Mouse (Mus musculus) kidney, embryonic 15.5 days (tissue): ENCODE data around the gene 4922502D21Rik. TPM values are rescaled to one million over a fixed set of nuclear protein-coding genes. Genes with fewer than 3 reads are reported as not detected.
"Not testable (repeated sequence)": the region's sequence is repeated elsewhere in the genome, so short reads cannot be mapped to it uniquely, and the experiment has no call there.

Experiments
- ATAC-seq: fragments of 200-750 bp; cut with Nextera tagmentation; replicated peaks from 2 replicates; pipeline ENCODE4 v1.8.0; 2017; ENCODE audit warnings: moderate TSS enrichment; ENCODE audit not compliant: low FRiP score
- H3K27ac ChIP-seq: fragments of 300-500 bp; sonication (generic); 2 replicates; pipeline ENCODE4 v1.5.1; 2015; ENCODE audit warnings: mild to moderate bottlenecking, inconsistent platforms
- H3K27me3 ChIP-seq: fragments of 300-500 bp; sonication (generic); 2 replicates; pipeline ENCODE4 v1.6.1; 2015; ENCODE audit warnings: inconsistent platforms
- H3K36me3 ChIP-seq: fragments of 300-500 bp; sonication (generic); 2 replicates; pipeline ENCODE4 v1.6.1; 2015; ENCODE audit warnings: inconsistent platforms
- H3K4me1 ChIP-seq: fragments of 300-500 bp; sonication (generic); 2 replicates; pipeline ENCODE4 v1.6.1; 2015; ENCODE audit warnings: inconsistent platforms
- H3K4me2 ChIP-seq: fragments of 300-500 bp; sonication (generic); 2 replicates; pipeline ENCODE4 v1.6.1; 2015; ENCODE audit warnings: moderate library complexity, mild to moderate bottlenecking, inconsistent platforms
- H3K4me3 ChIP-seq: fragments of 300-500 bp; sonication (generic); replicated peaks from 2 replicates; pipeline ENCODE4 v1.5.1; 2015; ENCODE audit warnings: mild to moderate bottlenecking, inconsistent platforms
- H3K9ac ChIP-seq: fragments of 300-500 bp; sonication (generic); 2 replicates; pipeline ENCODE4 v1.6.1; 2015; ENCODE audit warnings: mild to moderate bottlenecking, inconsistent platforms
- H3K9me3 ChIP-seq: fragments of 300-500 bp; sonication (generic); replicated peaks from 2 replicates; pipeline ENCODE4 v1.6.1; 2016; ENCODE audit warnings: inconsistent platforms
- WGBS: fragments of 180-500 bp; shearing (Covaris S2); methylation state at CpG from one replicate; pipeline ENCODE4 v1.1.7; 2015; ENCODE audit warnings: mixed read lengths; 5-methylcytosine and 5-hydroxymethylcytosine counted together
- polyA plus RNA-seq: library from polyadenylated mRNA; unstranded; fragments of >200 nt; fragmentation: Nextera tagmentation; extraction: Ambion mirVana; gene quantifications from 2 replicates; pipeline ENCODE4 v1.2.1, GENCODE M21; 2015

Gene 4922502D21Rik
- polyA plus RNA-seq, 1 experiment from 2014 or later, result not detected

DNA sequence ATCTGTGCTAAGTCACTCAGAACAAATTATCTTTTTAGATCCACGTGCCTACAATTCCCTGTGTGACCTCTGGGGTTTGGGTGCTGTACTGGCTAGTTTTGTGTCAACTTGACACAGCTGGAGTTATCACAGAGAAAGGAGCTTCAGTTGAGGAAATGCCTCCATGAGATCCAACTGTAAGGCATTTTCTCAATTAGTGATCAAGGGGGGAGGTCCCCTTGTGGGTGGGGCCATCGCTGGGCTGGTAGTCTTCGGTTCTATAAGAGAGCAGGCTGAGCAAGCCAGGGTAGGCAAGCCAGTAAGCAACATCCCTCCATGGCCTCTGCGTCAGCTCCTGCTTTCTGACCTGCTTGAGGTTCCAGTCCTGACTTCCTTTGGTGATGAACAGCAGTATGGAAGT lies 10.8 kb upstream of the 4922502D21Rik start, which contains the start of gene Clec12a:
Clec12a (plus strand) TSS at position 301 of the 400 bp plus-strand sequence.
- not testable (repeated sequence) for H3K9me3 ChIP-seq, H3K27ac ChIP-seq, H3K4me1 ChIP-seq, H3K36me3 ChIP-seq, H3K9ac ChIP-seq, H3K4me2 ChIP-seq, H3K4me3 ChIP-seq, ATAC-seq, H3K27me3 ChIP-seq
- WGBS, result 76% methylated on average over 4 of the region's 4 CpGs

- Histone ChIP-seq H3K36me3 (no peaks in the 10 kb centered on the region), H3K9me3 (no peaks in the 10 kb centered on the region), H3K27ac (no peak overlapping the region), H3K4me3 (no peak overlapping the region), H3K4me2 (no peak overlapping the region), H3K9ac (no peak overlapping the region), H3K4me1 (no peaks in the 10 kb centered on the region), H3K27me3 (no peaks in the 10 kb centered on the region)
- WGBS, result 56% methylated on average over 1 of the region's 1 CpGs
- no peak for ATAC-seq
Measured at GRCm38 (mm10) chr6:129337751-129338150, 6.2 kb upstream of the 4922502D21Rik start.

DNA sequence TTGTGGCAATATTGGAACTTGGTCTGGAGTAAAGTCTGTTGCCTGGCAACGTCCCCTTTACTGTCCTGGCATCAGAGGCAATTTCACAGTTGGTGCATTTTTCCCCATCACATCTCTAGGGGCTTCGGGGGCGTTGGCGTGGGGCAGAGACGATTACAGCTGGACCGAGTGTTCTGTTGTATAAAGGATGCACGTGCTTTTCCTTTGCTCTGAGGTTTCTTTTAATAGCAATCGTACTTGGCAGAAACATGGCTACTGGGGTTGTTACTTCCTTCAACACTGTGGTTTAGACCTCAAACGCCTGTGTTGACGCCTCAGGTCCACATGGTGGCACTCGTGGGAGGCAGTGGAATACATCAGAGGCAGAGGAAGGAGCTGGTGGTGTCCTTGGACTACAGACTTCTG lies 2.1 kb upstream of the 4922502D21Rik start:
- H3K9me3 ChIP-seq, result no peaks in the 10 kb centered on the region
- 31% methylated on average over 11 of the region's 11 CpGs for WGBS
- H3K27ac ChIP-seq, result no peak overlapping the region
- no peaks in the 10 kb centered on the region for H3K27me3 ChIP-seq
- peak; percentile 88 for ATAC-seq
- H3K4me2 ChIP-seq, result peak overlapping the region; percentile 30; the same call in 1 of the 2 replicates
- H3K36me3 ChIP-seq, result no peaks in the 10 kb centered on the region
- no peak overlapping the region for H3K4me3 ChIP-seq
- H3K4me1 ChIP-seq, result 0 out of 2 replicates have a peak, but pooled peaks cover 2% of the 10 kb centered on the region
- H3K9ac ChIP-seq, result no peak overlapping the region

GRCm38 (mm10) chr6:129326568-129327150 lies 4.9 kb downstream of the 4922502D21Rik start:
- H3K36me3 ChIP-seq, result no peaks in the 10 kb centered on the region
- ATAC-seq, result no peak
- 0 out of 2 replicates have a peak, but pooled peaks cover 2% of the 10 kb centered on the region for H3K4me1 ChIP-seq
- H3K9ac ChIP-seq, result no peak overlapping the region
- no peaks in the 10 kb centered on the region for H3K27me3 ChIP-seq
- 51% methylated on average over 13 of the region's 13 CpGs for WGBS
- H3K9me3 ChIP-seq, result no peaks in the 10 kb centered on the region
- no peak overlapping the region for H3K4me3 ChIP-seq
- H3K27ac ChIP-seq, result no peak overlapping the region
- H3K4me2 ChIP-seq, result no peak overlapping the region

GRCm38 (mm10) chr6:129326016-129326415 lies 5.6 kb downstream of the 4922502D21Rik start:
- Histone ChIP-seq H3K4me2 (no peak overlapping the region), H3K27ac (no peak overlapping the region)
- no peak for ATAC-seq

GRCm38 (mm10) chr6:129319331-129319730 lies 12.3 kb downstream of the 4922502D21Rik start:
- Histone ChIP-seq H3K4me2 (no peak overlapping the region), H3K4me3 (no peak overlapping the region), H3K9ac (no peak overlapping the region), H3K27me3 (no peaks in the 10 kb centered on the region), H3K27ac (no peak overlapping the region), H3K9me3 (no peaks in the 10 kb centered on the region), H3K4me1 (no peaks in the 10 kb centered on the region), H3K36me3 (no peaks in the 10 kb centered on the region)
- ATAC-seq, result no peak
- 65% methylated on average over 4 of the region's 4 CpGs for whole genome bisulfite sequencing

More at GRCm38 (mm10) chr6:129326016-129326415, 5.6 kb downstream of the 4922502D21Rik start:
- Histone ChIP-seq H3K9me3 (no peaks in the 10 kb centered on the region), H3K9ac (no peak overlapping the region), H3K4me1 (no peaks in the 10 kb centered on the region), H3K4me3 (no peak overlapping the region), H3K27me3 (no peaks in the 10 kb centered on the region), H3K36me3 (no peaks in the 10 kb centered on the region)
- 68% methylated on average over 1 of the region's 1 CpGs for WGBS

DNA sequence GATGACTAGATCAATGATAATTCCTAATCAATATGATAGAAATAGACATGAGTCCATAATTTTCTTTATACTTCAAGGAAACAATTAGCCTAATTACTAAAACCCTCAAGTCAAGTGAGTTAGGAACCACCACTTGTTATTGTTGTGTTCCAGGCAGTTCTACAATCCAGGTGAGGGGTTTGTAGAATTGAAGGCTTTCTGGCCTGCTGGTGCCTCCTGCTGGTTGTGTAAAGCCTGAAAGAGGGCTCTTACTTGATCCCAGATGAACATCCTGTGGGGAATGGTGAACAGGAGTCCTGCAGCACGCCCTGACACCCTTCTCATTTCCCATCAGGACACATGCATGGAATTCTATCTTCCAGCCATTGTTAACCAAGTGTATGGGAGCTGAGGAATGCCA lies 13.2 kb downstream of the 4922502D21Rik start:
- H3K4me1 ChIP-seq, result no peaks in the 10 kb centered on the region
- ATAC-seq, result no peak
- H3K27me3 ChIP-seq, result no peaks in the 10 kb centered on the region
- 42% methylated on average over 1 of the region's 1 CpGs for WGBS
- H3K4me2 ChIP-seq, result no peak overlapping the region
- no peaks in the 10 kb centered on the region for H3K36me3 ChIP-seq
- no peaks in the 10 kb centered on the region for H3K9me3 ChIP-seq
- H3K9ac ChIP-seq, result no peak overlapping the region
- H3K27ac ChIP-seq, result no peak overlapping the region
- no peak overlapping the region for H3K4me3 ChIP-seq

- Histone ChIP-seq H3K9ac (no peak overlapping the region), H3K27me3 (no peaks in the 10 kb centered on the region), H3K36me3 (no peaks in the 10 kb centered on the region), H3K9me3 (no peaks in the 10 kb centered on the region), H3K4me1 (no peaks in the 10 kb centered on the region), H3K4me3 (no peak overlapping the region), H3K27ac (no peak overlapping the region), H3K4me2 (no peak overlapping the region)
- 79% methylated on average over 2 of the region's 2 CpGs for WGBS
- no peak for ATAC-seq
Measured at GRCm38 (mm10) chr6:129316463-129316862, 15.1 kb downstream of the 4922502D21Rik start.

GRCm38 (mm10) chr6:129315698-129316097 lies 15.9 kb downstream of the 4922502D21Rik start:
- 83% methylated on average over 1 of the region's 1 CpGs for WGBS
- no peak for ATAC-seq
- Histone ChIP-seq H3K4me2 (no peak overlapping the region), H3K9ac (no peak overlapping the region), H3K4me3 (no peak overlapping the region), H3K27ac (no peak overlapping the region), H3K36me3 (no peaks in the 10 kb centered on the region), H3K27me3 (no peaks in the 10 kb centered on the region), H3K9me3 (no peaks in the 10 kb centered on the region), H3K4me1 (no peaks in the 10 kb centered on the region)

DNA sequence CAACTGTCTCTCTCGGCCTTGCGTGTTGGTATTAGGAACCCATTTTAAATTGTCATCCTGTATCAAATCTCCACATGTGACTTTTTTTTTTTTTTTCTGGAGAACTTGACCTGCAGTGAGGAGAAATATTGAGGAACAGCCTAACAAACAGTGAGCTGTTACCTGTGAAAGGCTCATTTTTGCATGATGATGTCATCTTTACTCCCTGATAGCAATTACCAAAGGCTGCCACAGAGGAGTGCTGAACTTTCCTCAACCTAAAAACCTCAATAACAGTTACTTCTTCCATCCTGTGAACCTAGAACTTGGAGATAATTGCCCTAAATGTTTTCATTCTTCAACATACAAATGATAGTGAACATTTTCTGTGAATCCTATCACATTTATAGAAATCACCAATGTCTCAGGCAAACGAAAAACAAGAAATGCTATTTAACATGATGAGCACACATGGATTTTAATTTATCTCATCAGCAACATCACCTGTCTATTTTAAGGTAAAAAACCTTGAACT lies 16.9 kb downstream of the 4922502D21Rik start:
- no peak overlapping the region for H3K27ac ChIP-seq
- H3K9me3 ChIP-seq, result no peaks in the 10 kb centered on the region
- no peak overlapping the region for H3K9ac ChIP-seq
- ATAC-seq, result no peak
- no peaks in the 10 kb centered on the region for H3K36me3 ChIP-seq
- 88% methylated on average over 3 of the region's 3 CpGs for WGBS
- no peaks in the 10 kb centered on the region for H3K4me1 ChIP-seq
- no peaks in the 10 kb centered on the region for H3K27me3 ChIP-seq
- no peak overlapping the region for H3K4me3 ChIP-seq
- no peak overlapping the region for H3K4me2 ChIP-seq

- 70% methylated on average over 3 of the region's 3 CpGs for WGBS
- no peaks in the 10 kb centered on the region for H3K4me1 ChIP-seq
- H3K9ac ChIP-seq, result no peak overlapping the region
- no peak overlapping the region for H3K4me3 ChIP-seq
- H3K36me3 ChIP-seq, result no peaks in the 10 kb centered on the region
- no peaks in the 10 kb centered on the region for H3K9me3 ChIP-seq
- no peaks in the 10 kb centered on the region for H3K27me3 ChIP-seq
- no peak overlapping the region for H3K27ac ChIP-seq
- no peak overlapping the region for H3K4me2 ChIP-seq
- no peak for ATAC-seq
Measured at GRCm38 (mm10) chr6:129312499-129312898, 19.1 kb downstream of the 4922502D21Rik start.

GRCm38 (mm10) chr6:129304180-129304579 lies 27.4 kb downstream of the 4922502D21Rik start:
- no peak overlapping the region for H3K4me3 ChIP-seq
- WGBS, result 72% methylated on average over 1 of the region's 1 CpGs
- H3K9ac ChIP-seq, result no peak overlapping the region
- H3K27ac ChIP-seq, result no peak overlapping the region
- H3K27me3 ChIP-seq, result no peaks in the 10 kb centered on the region
- no peaks in the 10 kb centered on the region for H3K4me1 ChIP-seq
- no peak overlapping the region for H3K4me2 ChIP-seq
- ATAC-seq, result no peak
- no peaks in the 10 kb centered on the region for H3K9me3 ChIP-seq
- no peaks in the 10 kb centered on the region for H3K36me3 ChIP-seq

GRCm38 (mm10) chr6:129288708-129289107 lies 42.9 kb downstream of the 4922502D21Rik start:
- no peak for ATAC-seq

More at GRCm38 (mm10) chr6:129288708-129289107, 42.9 kb downstream of the 4922502D21Rik start:
- Histone ChIP-seq H3K4me2 (no peak overlapping the region), H3K4me3 (no peak overlapping the region), H3K9me3 (no peaks in the 10 kb centered on the region), H3K36me3 (no peaks in the 10 kb centered on the region), H3K27me3 (no peaks in the 10 kb centered on the region), H3K27ac (no peak overlapping the region), H3K4me1 (no peaks in the 10 kb centered on the region), H3K9ac (no peak overlapping the region)
